Comparison of ENCODE assay signal across 8 mouse cellular contexts in genomic region chr16:14362099-14362820, GRCm38 (mm10). TPM values are rescaled to one million over a fixed set of nuclear protein-coding genes. Genes with fewer than 3 reads are reported as not detected.
DNase-seq lines count a peak whose midpoint lies in the region; ATAC-seq lines count a peak whose summit lies in the region.

No protein-coding gene starts in this region.

- H3K4me1 ChIP-seq in lung, embryonic 15.5 days = peaks cover 14% of the 10 kb centered on the region
- H3K4me1 ChIP-seq in brown adipose tissue, adult 24 weeks (ENCODE audit: control insufficient read depth, insufficient read depth, insufficient read length, low read length) = peaks cover 25% of the 10 kb centered on the region
- H3K4me1 ChIP-seq in hindbrain, embryonic 14.5 days (replicated peaks; ENCODE audit: control insufficient read depth, insufficient read depth, low read length) = peaks cover 13% of the 10 kb centered on the region
- H3K4me1 ChIP-seq in midbrain, embryonic 14.5 days (ENCODE audit: control insufficient read depth, insufficient read depth, low read length) = peaks cover 16% of the 10 kb centered on the region

- no peak for ATAC-seq in lung, embryonic 15.5 days (ENCODE audit: borderline replicate concordance, extremely low read depth, low FRiP score, low TSS enrichment)
- ATAC-seq in hindbrain, embryonic 14.5 days (ENCODE audit: low FRiP score) = no peak
- ATAC-seq in midbrain, embryonic 14.5 days (ENCODE audit: low FRiP score, low TSS enrichment) = no peak

- WGBS in lung, embryonic 15.5 days = 34% methylated on average over 7 of the region's 7 CpGs
- 24% methylated on average over 7 of the region's 7 CpGs for WGBS in hindbrain, embryonic 14.5 days
- WGBS in midbrain, embryonic 14.5 days = 25% methylated on average over 7 of the region's 7 CpGs

- peak overlapping the region; percentile 98 for H3K4me2 ChIP-seq in lung, embryonic 15.5 days
- H3K4me2 ChIP-seq in hindbrain, embryonic 14.5 days (replicated peaks) = peak overlapping the region; percentile 99
- peak overlapping the region; percentile 96 for H3K4me2 ChIP-seq in midbrain, embryonic 14.5 days (ENCODE audit: low read length)

- H3K27me3 ChIP-seq in lung, embryonic 15.5 days = no peaks in the 10 kb centered on the region
- no peaks in the 10 kb centered on the region for H3K27me3 ChIP-seq in hindbrain, embryonic 14.5 days (ENCODE audit: control insufficient read depth, insufficient read depth, low read length)
- no peaks in the 10 kb centered on the region for H3K27me3 ChIP-seq in midbrain, embryonic 14.5 days (ENCODE audit: control insufficient read depth, insufficient read depth, low read length)

- no peaks in the 10 kb centered on the region for H3K36me3 ChIP-seq in lung, embryonic 15.5 days
- no peaks in the 10 kb centered on the region for H3K36me3 ChIP-seq in hindbrain, embryonic 14.5 days (replicated peaks; ENCODE audit: control insufficient read depth, insufficient read depth)
- no peaks in the 10 kb centered on the region for H3K36me3 ChIP-seq in midbrain, embryonic 14.5 days (ENCODE audit: control insufficient read depth, insufficient read depth, low read length)

- no peak for DNase-seq in lung, postnatal 14 days
- DNase-seq in hindbrain, embryonic 14.5 days (ENCODE audit: low spot score) = no peak
- peak; percentile 34 for DNase-seq in midbrain, embryonic 14.5 days
- DNase-seq in ovary, adult 18-20 months (ENCODE audit: low spot score) = no peak
- no peak for DNase-seq in right cerebral cortex, postnatal 36 days (ENCODE audit: low spot score in 2 of 2)
- no peak for DNase-seq in thymus, adult 18-20 months

- H3K27ac ChIP-seq in lung, embryonic 15.5 days = 0 out of 2 replicates have a peak overlapping the region, but pooled peaks have one; percentile 21
- H3K27ac ChIP-seq in brown adipose tissue, adult 24 weeks (replicated peaks; ENCODE audit: low read depth, low read length) = peak overlapping the region; percentile 41
- no peak overlapping the region for H3K27ac ChIP-seq in hindbrain, embryonic 14.5 days
- 0 out of 2 replicates have a peak overlapping the region, but pooled peaks have one; percentile 55 for H3K27ac ChIP-seq in midbrain, embryonic 14.5 days (replicated peaks; ENCODE audit: low read depth, low read length)

- no peaks in the 10 kb centered on the region for H3K9me3 ChIP-seq in lung, embryonic 15.5 days
- H3K9me3 ChIP-seq in hindbrain, embryonic 14.5 days (ENCODE audit: control insufficient read depth, low read length) = no peaks in the 10 kb centered on the region
- H3K9me3 ChIP-seq in midbrain, embryonic 14.5 days (ENCODE audit: control insufficient read depth, low read length) = no peaks in the 10 kb centered on the region

- peak overlapping the region; percentile 76 for H3K9ac ChIP-seq in lung, embryonic 15.5 days
- peak overlapping the region; percentile 92 for H3K9ac ChIP-seq in hindbrain, embryonic 14.5 days
- H3K9ac ChIP-seq in midbrain, embryonic 14.5 days (replicated peaks; ENCODE audit: low read length) = peak overlapping the region; percentile 89

- H3K4me3 ChIP-seq in lung, embryonic 15.5 days = peak overlapping the region; percentile 90
- peak overlapping the region; percentile 78 for H3K4me3 ChIP-seq in brown adipose tissue, adult 24 weeks (ENCODE audit: insufficient read depth, low read depth, low read length)
- peak overlapping the region; percentile 81 for H3K4me3 ChIP-seq in hindbrain, embryonic 14.5 days (replicated peaks; ENCODE audit: low read length)
- peak overlapping the region; percentile 78 for H3K4me3 ChIP-seq in midbrain, embryonic 14.5 days (replicated peaks; ENCODE audit: low read depth, low read length)

RNA-seq across cellular contexts. Expression of gene Abcc1, which starts 0.9 kb away (rescaled TPM):
- polyA plus RNA-seq in lung, embryonic 15.5 days (2015; fragmentation: Nextera tagmentation; extraction: Ambion mirVana) = 10.7 and 11.4 TPM in 2 replicates
- polyA plus RNA-seq in brown adipose tissue, adult 24 weeks (2012; ENCODE audit: insufficient read depth, insufficient read length, missing spikeins) = 11.1 and 20.7 TPM in 2 replicates
- polyA plus RNA-seq in hindbrain, embryonic 14.5 days (2014; fragmentation: Nextera tagmentation; extraction: Ambion mirVana) = 8.2 and 9.0 TPM in 2 replicates
- polyA plus RNA-seq in midbrain, embryonic 14.5 days (2014; fragmentation: Nextera tagmentation; extraction: Ambion mirVana) = 6.2 and 9.6 TPM in 2 replicates

RNA-seq across cellular contexts. Expression of gene Fopnl, which starts 45.1 kb away (rescaled TPM):
- 154 and 164 TPM in 2 replicates for polyA plus RNA-seq in lung, embryonic 15.5 days (2015; fragmentation: Nextera tagmentation; extraction: Ambion mirVana)
- 79.2 and 86.7 TPM in 2 replicates for polyA plus RNA-seq in brown adipose tissue, adult 24 weeks (2012; ENCODE audit: insufficient read depth, insufficient read length, missing spikeins)
- 186 and 209 TPM in 2 replicates for polyA plus RNA-seq in hindbrain, embryonic 14.5 days (2014; fragmentation: Nextera tagmentation; extraction: Ambion mirVana)
- 210 and 229 TPM in 2 replicates for polyA plus RNA-seq in midbrain, embryonic 14.5 days (2014; fragmentation: Nextera tagmentation; extraction: Ambion mirVana)
